Mouse (Mus musculus): ENCODE measurements at regions not wholly inside any gene's neighbourhood (a gene's known extent, or its start where the extent isn't known, plus 50 kb on each side); places are given as distances from the start of the nearest gene placed in this dataset.

GRCm38 (mm10) chr17:51894278-51894677 is 61.2 kb upstream of the Satb1 start:
- TF ChIP-seq POLR2A (IDR thresholded peaks at IDR 0.05; ENCODE audit: control insufficient read depth in 1 of 2, insufficient read depth in 1 of 2, low read depth in 1 of 2, low read length in 2 of 2, poor library complexity in 1 of 2) (no peak), ZC3H11A (IDR thresholded peaks at IDR 0.05; ENCODE audit: low read depth, low read length) (no peak), CHD1 (IDR thresholded peaks at IDR 0.05; ENCODE audit: low read depth, low read length) (no peak), SIN3A (IDR thresholded peaks at IDR 0.05; ENCODE audit: low read length) (no peak), MEF2A (IDR thresholded peaks at IDR 0.05; ENCODE audit: extremely low read depth, insufficient replicate concordance, low read depth, low read length, poor library complexity, severe bottlenecking) (no peak), MAX (IDR thresholded peaks at IDR 0.05; ENCODE audit: low read length) (no peak), CTCF (IDR thresholded peaks at IDR 0.05 in 2 of 3, conservative IDR thresholded peaks at IDR 0.05 in 1 of 3; ENCODE audit: control insufficient read depth in 1 of 3, insufficient read depth in 1 of 3, low read depth in 2 of 3, low read length in 3 of 3, poor library complexity in 1 of 3, severe bottlenecking in 1 of 3) (no peak), EP300 (IDR thresholded peaks at IDR 0.05; ENCODE audit: low read depth in 1 of 2, low read length in 2 of 2) (no peak), E2F4 (IDR thresholded peaks at IDR 0.05; ENCODE audit: borderline replicate concordance, low read depth, low read length) (no peak), NELFE (IDR thresholded peaks at IDR 0.05; ENCODE audit: low read depth, low read length) (no peak), POLR2AphosphoS2 (IDR thresholded peaks at IDR 0.05; ENCODE audit: low read length) (no peak)
